Mouse (Mus musculus): ENCODE results near the gene Kcnd3.

- TF ChIP-seq CTCF (IDR thresholded peaks at IDR 0.05; ENCODE audit: low read depth) (no peak), EP300 (IDR thresholded peaks at IDR 0.05; ENCODE audit: low read depth) (no peak)
These were observed 171.0 kb downstream of the Kcnd3 start for GRCm38 (mm10) chr3:105623137-105623536.
